Mouse (Mus musculus) megakaryocyte, adult 5-6 weeks (primary cell): ENCODE measurements at regions not wholly inside any gene's neighbourhood (a gene's known extent, or its start where the extent isn't known, plus 50 kb on each side); places are given as distances from the start of the nearest gene placed in this dataset.
"Not testable (repeated sequence)": the region's sequence is repeated elsewhere in the genome, so short reads cannot be mapped to it uniquely, and the experiment has no call there.

Source experiments
- ATAC-seq: 2 replicates; pipeline ENCODE4 v1.8.0; 2016; ENCODE audit warnings: mild to moderate bottlenecking, inconsistent platforms; ENCODE audit not compliant: poor library complexity, severe bottlenecking

DNA sequence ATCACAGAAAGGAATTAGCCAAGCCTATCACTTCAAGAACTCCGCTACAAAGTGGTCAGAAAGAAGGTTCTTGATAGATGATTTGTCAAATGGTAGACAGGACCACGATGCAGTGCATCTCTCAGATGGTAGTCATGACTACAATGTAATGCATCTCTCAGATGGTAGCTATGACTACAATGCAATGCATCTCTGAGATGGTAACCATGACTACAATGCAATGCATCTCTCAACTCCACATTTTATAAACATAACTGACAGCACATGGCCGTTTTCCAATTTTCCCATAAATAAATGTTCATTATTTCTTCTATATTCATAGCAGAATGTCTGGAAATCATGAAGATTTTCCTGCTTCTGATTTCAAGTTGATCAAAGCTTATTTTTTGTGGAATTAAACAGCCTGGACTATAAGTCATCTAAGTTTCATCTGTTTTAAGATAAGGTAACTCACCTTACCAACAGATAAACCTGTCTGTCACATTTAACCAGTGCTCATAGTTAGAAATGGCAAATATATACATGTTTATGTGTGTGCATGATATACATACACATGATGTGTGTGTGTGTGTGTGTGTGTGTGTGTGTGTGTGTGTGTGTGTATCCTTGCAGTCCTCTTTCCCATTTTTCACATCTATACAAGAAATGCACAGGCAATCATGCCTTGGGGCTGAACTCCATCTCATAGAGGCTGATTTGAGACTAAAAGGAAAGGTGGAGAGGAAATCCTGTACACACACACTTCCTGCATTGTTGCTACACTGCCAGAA lies 122.4 kb downstream of the Phf3 start:
- no peak for ATAC-seq

DNA sequence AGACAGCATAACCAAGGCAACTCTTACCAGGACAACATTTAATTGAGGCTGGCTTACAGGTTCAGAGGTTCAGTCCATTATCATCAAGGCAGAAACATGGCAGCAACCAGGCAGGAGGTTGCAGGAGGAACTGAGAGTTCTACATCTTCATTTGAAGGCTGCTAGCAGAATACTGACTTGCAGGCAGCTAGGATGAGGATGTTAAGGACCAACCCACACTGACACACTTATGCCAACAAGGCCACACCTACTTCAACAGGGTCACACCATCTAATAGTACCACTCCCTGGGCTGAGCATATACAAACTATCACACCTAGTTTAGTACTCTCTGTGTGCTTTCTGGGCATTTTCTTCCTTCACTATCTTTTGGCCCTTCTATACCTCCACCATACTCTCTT lies 131.8 kb downstream of the Phf3 start:
- ATAC-seq = no peak

DNA sequence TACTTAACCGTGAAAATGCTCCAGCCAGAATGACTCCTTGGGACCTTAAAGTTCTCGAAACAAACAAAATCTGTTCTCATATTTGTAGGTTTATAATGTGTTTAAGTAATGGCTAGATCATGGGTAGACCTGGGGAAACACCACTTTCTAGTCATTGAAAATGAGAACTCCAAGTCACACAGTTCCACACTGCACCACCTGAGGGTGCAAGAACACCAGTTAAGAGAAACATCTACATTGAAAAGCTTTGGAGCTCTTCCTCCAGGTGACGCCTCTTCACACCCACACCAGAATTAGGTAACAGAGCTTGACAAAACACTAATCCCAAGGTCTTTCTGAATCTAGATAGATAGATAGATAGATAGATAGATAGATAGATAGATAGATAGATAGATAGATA lies 132.9 kb downstream of the Phf3 start:
- no peak for ATAC-seq

DNA sequence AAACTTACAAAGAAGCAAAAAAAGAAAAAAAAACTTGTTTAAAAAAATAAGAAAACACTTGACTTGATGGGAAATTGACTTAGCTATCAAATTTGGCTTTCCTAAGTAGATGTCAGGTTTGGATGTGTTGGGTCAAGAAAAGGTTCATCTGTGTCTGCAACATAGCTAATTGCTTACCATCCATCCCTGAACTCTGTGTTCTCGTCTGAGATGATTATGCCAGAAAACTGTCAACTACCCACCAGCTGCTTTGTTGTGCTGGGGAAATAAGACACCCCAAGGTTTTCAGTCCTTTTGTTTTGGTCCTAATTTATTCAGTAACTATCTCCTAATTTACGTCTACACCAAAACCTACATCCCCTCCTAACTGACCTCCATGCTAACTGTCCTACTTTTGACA lies 152.2 kb downstream of the Phf3 start:
- ATAC-seq = no peak

DNA sequence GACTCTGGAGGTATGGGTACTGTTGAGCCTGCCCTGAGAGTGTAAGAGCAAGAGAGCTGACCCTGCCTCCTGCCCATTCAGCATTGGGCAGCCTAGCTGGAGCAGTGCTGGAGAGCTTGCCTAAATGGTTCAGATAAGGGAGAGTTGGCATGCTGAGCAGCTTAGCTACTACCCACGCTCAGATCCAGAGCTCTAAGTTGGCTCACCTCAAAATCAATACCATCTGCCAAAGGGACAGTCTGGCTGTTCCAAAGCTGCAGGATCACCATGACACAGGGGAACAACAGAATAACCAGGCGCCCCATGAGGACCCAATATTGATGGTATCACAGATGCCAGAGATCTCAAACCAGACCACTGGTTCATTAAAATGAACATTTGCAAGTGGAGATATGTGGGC lies 152.9 kb downstream of the Phf3 start:
- no peak for ATAC-seq

DNA sequence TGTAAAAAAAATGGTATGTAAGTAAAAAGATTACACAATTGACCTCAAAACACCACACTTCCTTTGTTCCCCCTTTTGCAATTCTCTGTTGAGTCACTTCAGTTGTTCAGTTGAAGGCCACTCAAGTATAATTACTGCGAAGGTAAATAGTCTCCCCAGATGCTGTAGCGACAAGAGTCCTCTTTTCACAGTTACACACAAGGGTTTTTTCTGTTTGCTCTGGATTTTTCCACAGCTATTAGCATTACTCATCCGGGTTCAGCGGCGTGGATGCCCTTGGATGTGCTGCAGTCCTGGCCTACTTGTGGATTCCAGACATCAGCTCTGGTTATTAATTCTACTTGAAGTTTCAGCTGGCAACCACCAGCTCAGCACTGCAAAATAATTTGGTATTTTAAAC lies 155.1 kb downstream of the Phf3 start:
- peak; percentile 86 for ATAC-seq

DNA sequence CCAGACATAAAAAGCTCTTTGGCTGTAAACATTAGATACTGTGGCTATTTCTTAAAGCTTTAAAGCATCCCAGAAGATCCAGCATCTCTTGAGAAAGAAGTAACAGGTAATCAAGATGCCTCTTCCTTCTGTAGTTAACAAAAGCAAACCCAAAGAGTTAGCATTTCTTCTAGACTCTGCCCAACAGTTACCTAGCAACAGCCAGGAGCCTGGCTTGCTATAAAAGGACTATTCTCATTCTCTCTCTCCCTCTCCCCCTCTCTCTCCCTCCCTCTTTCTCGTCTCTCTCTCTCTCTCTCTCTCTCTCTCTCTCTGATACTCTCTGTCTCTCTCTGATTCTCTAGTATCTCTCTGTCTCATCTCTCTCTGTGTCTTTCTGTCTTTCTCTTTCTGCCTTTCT lies 157.4 kb downstream of the Phf3 start:
- ATAC-seq = no peak

DNA sequence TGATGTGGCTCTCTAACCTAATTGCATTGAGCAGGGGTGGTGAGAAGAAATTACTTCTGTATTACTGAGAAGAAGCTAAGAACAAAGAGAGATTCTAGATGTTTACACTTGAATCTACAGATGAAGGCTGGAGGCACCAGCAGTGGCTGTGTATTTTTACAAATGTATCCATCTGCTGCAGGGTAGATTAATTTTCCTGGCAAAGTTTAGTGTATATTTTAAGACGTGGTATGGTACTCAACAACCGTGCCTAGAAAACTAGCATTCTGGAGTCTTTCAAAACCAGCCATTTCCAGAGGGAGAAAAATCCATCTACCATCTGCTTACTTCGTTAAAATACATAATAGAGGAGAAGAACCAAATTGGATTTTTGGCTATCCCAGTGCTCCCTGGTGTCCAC lies 172.6 kb downstream of the Phf3 start:
- no peak for ATAC-seq

DNA sequence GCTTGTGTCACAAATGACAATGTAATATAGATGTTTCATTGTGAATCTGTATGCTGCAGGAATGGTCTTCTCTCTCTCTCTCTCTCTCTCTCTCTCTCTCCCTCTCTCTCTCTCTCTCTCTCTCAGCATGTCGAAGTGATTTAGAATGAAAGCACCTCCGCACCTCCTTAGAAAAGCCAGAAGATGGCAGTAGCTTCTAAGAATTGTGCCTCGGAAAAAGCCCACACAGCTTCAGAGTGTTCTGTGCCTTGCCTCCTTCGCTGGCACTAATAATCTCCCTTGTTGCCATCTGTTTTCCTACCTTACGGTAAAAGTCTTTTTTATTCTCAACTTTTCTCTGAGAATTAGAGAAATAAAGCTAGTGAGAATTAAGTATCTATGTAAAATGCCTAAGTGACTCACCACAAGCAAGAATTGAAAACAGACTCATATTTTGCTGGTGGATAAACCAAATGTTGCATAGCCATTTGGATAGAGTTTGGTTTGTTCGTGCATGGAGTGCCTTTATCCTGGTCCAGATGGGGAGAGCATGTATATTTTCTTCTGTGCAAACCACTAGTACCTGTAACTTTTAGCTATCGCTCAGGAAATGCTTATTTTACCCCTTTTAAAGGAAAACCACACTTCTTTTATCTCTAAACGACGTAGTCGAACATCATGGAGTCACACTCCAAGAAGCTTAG lies 173.2 kb downstream of the Phf3 start:
- peak; percentile 62 for ATAC-seq

DNA sequence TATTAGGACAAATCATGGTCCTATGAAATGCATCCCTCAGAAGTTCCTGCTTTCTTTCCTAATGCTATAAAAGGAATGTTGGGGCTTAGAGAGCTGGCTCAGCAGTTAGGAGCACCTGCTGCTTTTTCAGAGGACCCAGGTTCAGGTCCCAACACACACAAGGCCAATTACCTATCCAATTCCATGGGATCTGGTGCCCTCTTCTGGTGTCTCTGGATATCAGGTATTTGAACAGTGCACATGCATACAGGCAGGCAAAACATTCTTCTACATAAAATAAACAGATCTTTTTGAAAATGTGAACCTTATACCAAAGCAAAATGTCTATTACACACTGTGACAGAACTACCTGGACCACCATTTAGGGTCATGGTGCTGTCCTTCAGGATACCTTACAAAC lies 177.4 kb downstream of the Phf3 start:
- no peak for ATAC-seq

DNA sequence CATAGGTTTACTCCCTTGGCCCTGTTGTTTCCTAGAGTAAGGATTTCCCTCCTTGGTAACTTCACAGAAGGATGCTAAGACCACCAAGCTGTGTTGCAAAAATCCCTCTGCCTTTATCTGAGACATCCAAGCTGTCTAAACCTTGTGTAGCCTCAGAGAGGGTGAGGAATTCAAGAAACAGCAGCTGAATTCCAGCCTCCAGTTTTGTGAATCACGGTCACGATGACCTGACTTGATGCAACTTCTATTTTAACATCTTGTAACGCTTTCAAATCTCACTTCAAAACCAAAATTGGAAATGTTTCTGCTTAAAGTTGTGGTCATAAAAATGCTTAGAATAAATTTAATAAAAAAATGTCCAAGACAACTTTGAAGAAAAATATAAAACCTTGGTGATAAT lies 188.4 kb downstream of the Phf3 start:
- no peak for ATAC-seq

DNA sequence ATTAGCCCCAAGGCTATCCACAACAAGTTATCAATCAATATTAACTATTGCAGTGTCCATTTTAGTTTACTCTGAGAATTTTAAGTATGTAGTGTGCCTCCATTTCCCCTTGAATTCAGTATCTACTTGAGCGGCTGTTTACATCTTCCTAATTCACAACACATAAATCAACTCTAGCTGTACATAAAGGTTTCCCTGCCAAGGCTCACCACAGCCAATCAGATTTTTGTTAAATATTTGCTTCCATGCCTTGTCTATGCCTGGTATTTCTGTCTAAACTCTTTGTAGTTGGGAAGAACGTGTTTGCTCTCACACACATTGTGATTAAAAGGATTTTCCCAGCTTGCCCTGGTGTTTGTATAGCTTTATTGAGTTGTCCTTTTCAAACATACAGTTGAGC lies 189.8 kb downstream of the Phf3 start:
- ATAC-seq = no peak

DNA sequence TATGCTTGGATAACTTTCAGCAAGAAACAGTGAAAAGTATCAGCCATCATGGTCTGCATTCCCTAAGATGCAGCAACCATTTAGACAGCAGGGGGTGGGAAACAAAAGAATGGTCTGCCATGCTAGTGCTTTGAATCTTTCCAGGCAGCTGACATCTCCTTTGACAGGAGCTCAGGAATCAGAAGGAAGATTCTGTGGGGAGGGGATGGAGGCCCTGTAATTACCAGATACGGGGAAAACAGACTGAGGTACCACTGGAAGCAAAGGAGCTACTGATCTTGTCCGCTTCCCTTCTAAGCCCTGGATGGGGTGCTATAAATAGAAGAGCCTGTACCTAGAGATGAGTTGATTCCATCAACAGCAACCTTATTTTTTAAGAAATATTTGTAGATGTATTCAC lies 233.9 kb downstream of the Phf3 start:
- ATAC-seq = no peak

DNA sequence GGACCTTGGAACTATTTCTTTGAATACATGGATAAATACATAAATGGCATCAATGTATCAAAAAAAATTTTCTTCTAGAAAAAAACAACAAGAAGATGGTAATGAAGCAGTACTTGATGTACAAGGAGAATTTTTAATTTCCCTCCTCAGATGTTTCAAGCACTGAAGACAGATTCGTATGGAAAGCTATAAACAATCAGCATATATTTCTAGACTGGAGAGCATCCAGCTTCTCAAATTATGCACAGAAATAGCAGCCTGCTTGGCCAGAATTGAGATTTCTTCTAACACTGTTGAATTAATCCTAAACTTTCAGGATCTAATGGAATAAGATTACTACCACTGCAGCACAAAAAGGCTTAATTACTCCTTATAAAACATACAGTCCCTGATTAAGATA lies 241.0 kb downstream of the Phf3 start:
- ATAC-seq = no peak

DNA sequence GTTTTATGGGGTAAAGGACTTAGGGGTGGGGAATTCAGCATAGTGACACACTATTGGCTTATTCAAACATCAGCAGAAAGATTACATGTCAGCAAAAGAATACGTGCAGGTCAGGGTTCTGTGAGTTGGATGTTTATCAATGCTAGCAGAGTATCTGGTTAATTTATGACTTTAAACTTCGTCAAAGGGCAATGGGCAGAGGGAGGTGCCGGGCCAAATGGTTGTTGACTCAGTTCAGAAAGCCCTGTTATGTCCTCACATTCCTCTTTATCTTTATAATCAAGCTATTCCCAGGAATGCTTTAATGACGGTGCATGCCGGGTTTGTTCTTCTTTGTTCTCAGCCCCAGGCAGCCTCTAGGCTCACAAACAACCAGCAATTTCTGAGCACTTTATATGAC lies 245.9 kb downstream of the Phf3 start:
- not testable (repeated sequence) for ATAC-seq

DNA sequence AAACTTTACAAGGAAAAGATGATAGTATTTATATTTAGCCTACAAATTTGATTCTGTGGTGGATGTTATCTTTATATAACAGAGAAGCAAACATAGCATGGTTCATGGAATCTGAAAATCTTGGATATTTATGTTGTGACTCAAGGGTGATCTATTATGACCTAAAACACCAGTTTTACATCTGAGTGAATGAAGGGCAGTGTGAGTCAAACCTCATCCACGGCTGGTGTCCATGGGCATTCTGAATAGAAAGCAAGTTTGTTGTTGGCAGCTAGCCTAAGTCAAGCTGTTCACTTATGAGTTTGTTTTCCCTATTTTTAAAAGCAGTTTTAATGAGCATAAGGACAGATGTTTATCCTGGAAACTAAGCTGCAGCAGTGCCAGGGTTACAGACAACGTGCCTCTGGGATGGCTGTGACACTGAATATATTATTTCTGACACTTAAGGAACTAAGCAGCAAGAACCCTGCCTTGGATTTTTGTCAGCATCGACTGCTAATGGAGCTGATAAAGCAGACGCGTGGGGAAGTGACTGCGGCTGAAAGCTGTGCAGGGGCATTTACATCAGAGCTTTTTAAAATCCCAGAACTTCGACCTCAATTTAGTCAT lies 278.5 kb downstream of the Phf3 start:
- no peak for ATAC-seq

DNA sequence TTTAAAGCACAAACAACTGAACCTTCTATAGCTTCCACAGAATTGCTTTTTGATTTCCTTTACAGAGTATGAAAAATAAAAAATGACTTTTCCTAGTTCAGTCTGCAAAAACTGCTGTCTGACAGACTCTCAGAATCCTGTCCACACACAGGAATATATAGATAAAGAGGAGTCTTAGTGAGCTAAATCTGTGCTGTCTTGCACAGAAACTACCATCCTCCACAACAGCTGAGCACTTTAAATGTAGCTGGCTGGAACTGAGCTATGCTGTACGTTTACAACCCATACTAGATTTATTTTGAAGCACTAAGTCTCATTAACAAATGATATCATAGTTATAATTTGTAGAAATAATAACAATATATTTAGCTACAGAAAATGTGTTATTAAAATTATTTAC lies 279.7 kb downstream of the Phf3 start:
- ATAC-seq = no peak

DNA sequence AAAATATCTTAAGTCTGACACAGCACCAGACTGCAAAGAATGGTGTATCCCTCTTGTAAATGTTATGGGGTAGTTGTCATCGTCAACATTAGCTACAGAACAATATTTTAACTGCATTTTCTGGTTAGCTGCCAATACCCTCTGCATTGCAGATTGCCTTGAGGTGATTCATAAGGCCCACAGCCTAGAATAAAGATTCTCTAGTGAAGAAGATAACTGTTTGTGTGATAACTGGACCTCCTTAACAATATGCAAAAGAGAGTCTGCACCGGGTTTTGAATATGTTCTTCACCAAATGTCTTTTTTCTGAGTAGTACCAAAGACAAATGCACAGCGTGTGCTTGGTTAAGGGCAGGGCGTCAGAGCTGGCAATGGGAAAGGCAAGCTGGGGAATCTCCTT lies 283.0 kb downstream of the Phf3 start:
- no peak for ATAC-seq

DNA sequence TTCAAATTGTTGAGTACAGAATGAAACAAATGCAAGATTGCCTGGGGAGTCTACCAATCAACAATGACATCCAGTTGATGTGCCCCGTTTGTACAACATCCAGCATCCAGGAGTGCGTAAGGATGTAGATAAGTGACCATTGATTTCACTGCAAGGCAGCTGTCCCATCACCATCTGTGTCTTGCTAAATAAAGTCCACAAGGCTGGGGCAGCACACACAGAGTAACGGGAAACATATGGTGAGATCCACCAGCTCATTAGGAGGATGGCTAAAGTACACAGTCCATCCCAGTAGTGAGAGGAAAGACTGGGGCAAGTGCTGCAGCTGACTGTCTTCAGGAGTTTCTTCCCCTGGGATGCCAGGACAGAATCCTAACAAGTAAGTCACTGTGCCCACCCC lies 284.8 kb downstream of the Phf3 start:
- no peak for ATAC-seq

DNA sequence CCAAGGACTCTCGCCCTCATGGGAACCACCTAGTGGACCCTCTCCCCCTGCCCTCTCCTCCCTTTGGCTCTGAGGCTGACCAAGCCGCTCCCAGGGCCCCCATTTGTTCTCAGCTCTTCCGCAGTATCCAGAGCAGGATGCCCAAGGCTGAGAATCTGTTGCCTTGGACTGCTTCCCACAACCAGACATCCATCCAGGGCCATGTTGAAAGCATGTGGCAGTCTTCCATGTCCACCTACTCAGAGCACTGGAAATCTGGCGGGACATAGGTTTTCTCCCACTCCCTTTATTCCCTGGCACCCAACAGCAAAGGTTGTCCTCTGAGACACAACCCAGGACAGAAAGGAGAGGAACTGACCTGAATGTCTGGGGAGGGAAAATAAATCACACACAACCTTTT lies 285.4 kb downstream of the Phf3 start:
- no peak for ATAC-seq

DNA sequence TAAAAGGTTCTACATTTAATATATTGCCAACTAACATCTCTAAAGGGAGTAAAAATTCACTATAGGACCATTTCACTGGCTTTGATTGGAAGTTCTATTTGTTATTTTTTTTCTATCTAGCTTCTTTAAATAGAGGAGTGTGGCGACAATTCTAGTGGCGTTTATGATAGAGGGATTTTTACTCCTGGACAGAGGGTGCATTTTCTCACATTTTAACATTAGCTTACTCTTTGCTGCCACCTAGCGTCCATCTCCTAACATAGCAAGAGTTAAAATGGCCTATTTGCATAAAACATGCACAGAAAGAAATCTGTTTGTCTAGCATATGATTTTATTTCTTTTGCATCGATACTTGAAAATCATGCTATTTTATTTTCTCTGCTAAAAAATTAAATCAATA lies 288.9 kb downstream of the Phf3 start:
- 0 out of 2 replicates have a peak, but pooled peaks have one; percentile 43 for ATAC-seq

DNA sequence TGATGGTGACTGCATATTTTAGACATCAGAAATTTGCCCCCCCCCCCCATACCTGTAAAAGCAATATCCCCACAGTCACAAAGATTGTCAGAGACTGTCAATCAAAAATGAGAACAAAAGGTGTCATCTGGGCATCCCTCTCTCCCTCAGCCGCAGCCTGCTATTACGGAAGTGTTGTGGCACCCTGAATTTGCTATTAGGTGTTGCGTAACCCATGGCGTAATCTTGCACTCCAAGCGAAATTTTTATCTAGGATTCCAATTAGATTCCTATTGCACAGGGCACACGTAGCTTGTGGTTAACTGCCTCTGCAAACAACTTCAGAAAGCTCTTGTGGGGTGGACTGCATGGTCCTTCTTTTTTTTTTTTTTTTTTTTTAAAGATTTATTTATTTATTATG lies 289.9 kb downstream of the Phf3 start:
- ATAC-seq = no peak
